ENCODE assay signal across 11 mouse cellular contexts in the genomic region with DNA sequence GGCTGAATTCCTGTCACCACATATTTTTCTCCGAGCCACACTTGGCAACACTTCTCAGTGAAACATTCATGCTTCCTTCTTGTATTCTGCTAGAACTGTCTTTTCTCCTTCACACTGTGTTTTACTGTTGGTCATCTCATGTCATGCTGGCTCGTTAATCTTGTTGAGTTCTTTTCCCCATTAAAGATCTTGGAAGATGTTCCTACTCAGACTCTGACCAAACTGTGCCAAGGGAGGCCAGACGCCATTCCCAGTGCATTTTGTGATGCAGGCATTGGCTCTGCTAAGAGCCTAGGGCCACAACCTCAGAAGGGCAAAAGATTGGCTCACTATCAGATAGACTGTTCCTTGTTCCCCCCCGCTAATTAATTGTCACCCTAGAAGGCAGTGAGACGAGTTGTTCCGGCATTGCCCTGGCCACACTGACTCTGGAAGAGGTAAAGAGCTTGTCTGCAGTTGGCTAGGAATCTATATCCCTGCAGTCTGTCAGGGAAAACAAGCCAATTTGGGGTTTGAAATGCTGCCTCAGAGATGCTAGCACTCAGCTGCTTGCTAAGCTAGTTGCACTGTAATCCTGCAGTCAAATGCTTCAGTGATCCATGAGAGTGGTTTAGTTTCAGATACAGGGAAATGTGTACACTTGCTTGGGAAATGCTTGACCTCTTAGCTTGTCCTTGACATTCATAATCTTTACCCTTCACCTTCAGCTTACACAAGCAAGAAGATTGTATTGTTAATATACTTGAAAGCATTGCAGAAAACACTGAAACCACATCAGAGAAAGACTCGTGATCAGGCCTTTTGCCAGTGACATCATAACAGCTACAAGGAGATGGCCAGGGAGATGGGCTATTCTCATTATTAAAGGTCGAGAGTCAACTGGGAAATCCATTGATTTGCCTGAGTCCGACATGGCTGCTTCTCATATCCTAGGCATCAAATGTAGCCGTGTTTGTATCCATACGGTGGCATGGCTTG.
DNase-seq lines count a peak whose midpoint lies in the region; ATAC-seq and TF ChIP-seq lines count a peak whose summit lies in the region.
"Had no signal": no experiment of that assay in that cellular context is flagged by ENCODE, and none has a peak within 500 bp of the region (broad histone marks: within the 10 kb centered on the region; RNA-seq: fewer than 3 reads in every experiment).

No protein-coding gene starts in this region.

- WGBS in hindbrain, embryonic 13.5 days: 79% methylated on average over 11 of the region's 11 CpGs
- WGBS in hindbrain, embryonic 11.5 days: 85% methylated on average over 11 of the region's 11 CpGs
- WGBS in stomach, postnatal 0 days: 63% methylated on average over 11 of the region's 11 CpGs
- 86% methylated on average over 11 of the region's 11 CpGs for WGBS in limb, embryonic 10.5 days

- no peak for TF ChIP-seq POLR2A in cortical plate, adult 2 months (IDR thresholded peaks at IDR 0.05; ENCODE audit: extremely low read depth, insufficient read depth, low read length)

- TF ChIP-seq EP300 in stomach, postnatal 0 days (optimal IDR thresholded peaks at IDR 0.05): no peak

- no peak overlapping the region for H3K9ac ChIP-seq in hindbrain, embryonic 13.5 days
- no peak overlapping the region for H3K9ac ChIP-seq in hindbrain, embryonic 11.5 days (ENCODE audit: low read depth, low read length)
- H3K9ac ChIP-seq in stomach, postnatal 0 days (ENCODE audit: low read length): no peak overlapping the region
- H3K9ac ChIP-seq: limb, embryonic 13.5 days had no signal

- H3K27ac ChIP-seq in hindbrain, embryonic 13.5 days: peak overlapping the region; percentile 67; the same call in 1 of the 2 replicates
- no peak overlapping the region for H3K27ac ChIP-seq in hindbrain, embryonic 11.5 days (ENCODE audit: low read depth, low read length)
- 0 out of 2 replicates have a peak overlapping the region, but pooled peaks have one; percentile 45 for H3K27ac ChIP-seq in cortical plate, adult 2 months (ENCODE audit: insufficient read depth, low read length)
- peak overlapping the region; percentile 58 for H3K27ac ChIP-seq in stomach, postnatal 0 days (replicated peaks)
- no peak overlapping the region for H3K27ac ChIP-seq in limb, embryonic 10.5 days
- H3K27ac ChIP-seq: limb, embryonic 13.5 days had no signal

- no peak for DNase-seq in hindbrain, embryonic 11.5 days (ENCODE audit: low spot score)
- peak; percentile 10 for DNase-seq in retina, postnatal 1 day
- DNase-seq in retina, embryonic 14.5 days (ENCODE audit: low spot score): no peak
- DNase-seq in stomach, postnatal 0 days (ENCODE audit: low spot score): no peak
- DNase-seq in limb, embryonic 10.5 days (ENCODE audit: low spot score): no peak
- DNase-seq in frontal cortex, adult 2 months (ENCODE audit: extremely low spot score in 1 of 2, low spot score in 1 of 2): no peak
- DNase-seq: thymus, postnatal 4 days had no signal

- no peak overlapping the region for H3K4me3 ChIP-seq in hindbrain, embryonic 13.5 days
- no peak overlapping the region for H3K4me3 ChIP-seq in hindbrain, embryonic 11.5 days (ENCODE audit: low read depth, low read length)
- no peak overlapping the region for H3K4me3 ChIP-seq in cortical plate, adult 2 months (ENCODE audit: insufficient read depth, low read length)
- no peak overlapping the region for H3K4me3 ChIP-seq in stomach, postnatal 0 days (ENCODE audit: low read depth, low read length)
- no peak overlapping the region for H3K4me3 ChIP-seq in limb, embryonic 10.5 days
- H3K4me3 ChIP-seq: erythroblast, embryonic 14.5 days; limb, embryonic 13.5 days had no signal

- TF ChIP-seq CTCF in cortical plate, adult 2 months (IDR thresholded peaks at IDR 0.05; ENCODE audit: extremely low read depth, insufficient read depth, low read length): no peak
- no peak for TF ChIP-seq CTCF in stomach, postnatal 0 days (IDR thresholded peaks at IDR 0.05; ENCODE audit: low read depth)

- no peaks in the 10 kb centered on the region for H3K27me3 ChIP-seq in hindbrain, embryonic 13.5 days
- H3K27me3 ChIP-seq in hindbrain, embryonic 11.5 days (ENCODE audit: control insufficient read depth, insufficient read depth, low read length): no peaks in the 10 kb centered on the region
- no peaks in the 10 kb centered on the region for H3K27me3 ChIP-seq in stomach, postnatal 0 days (ENCODE audit: control insufficient read depth, insufficient read depth, low read length)
- no peaks in the 10 kb centered on the region for H3K27me3 ChIP-seq in limb, embryonic 10.5 days (ENCODE audit: low read depth, poor library complexity, severe bottlenecking)
- H3K27me3 ChIP-seq: limb, embryonic 13.5 days had no signal

- peaks cover 44% of the 10 kb centered on the region for H3K4me1 ChIP-seq in hindbrain, embryonic 13.5 days (replicated peaks)
- no peaks in the 10 kb centered on the region for H3K4me1 ChIP-seq in hindbrain, embryonic 11.5 days (replicated peaks; ENCODE audit: control insufficient read depth, insufficient read depth, low read length)
- peaks cover 18% of the 10 kb centered on the region for H3K4me1 ChIP-seq in cortical plate, adult 2 months (ENCODE audit: control insufficient read depth, insufficient read depth, low read length)
- peaks cover 5% of the 10 kb centered on the region; the same call in 1 of the 2 replicates for H3K4me1 ChIP-seq in stomach, postnatal 0 days (replicated peaks; ENCODE audit: control insufficient read depth, insufficient read depth)
- H3K4me1 ChIP-seq in limb, embryonic 10.5 days: peaks cover 16% of the 10 kb centered on the region

- no peak for ATAC-seq in hindbrain, embryonic 13.5 days (ENCODE audit: low FRiP score)
- no peak for ATAC-seq in hindbrain, embryonic 11.5 days (ENCODE audit: low FRiP score)
- ATAC-seq in stomach, postnatal 0 days (ENCODE audit: low FRiP score, low TSS enrichment): no peak

- no peak overlapping the region for H3K4me2 ChIP-seq in hindbrain, embryonic 13.5 days
- no peak overlapping the region for H3K4me2 ChIP-seq in hindbrain, embryonic 11.5 days (replicated peaks; ENCODE audit: low read depth, low read length)
- H3K4me2 ChIP-seq in stomach, postnatal 0 days (replicated peaks; ENCODE audit: low read depth): no peak overlapping the region
- H3K4me2 ChIP-seq: limb, embryonic 13.5 days had no signal

- no peaks in the 10 kb centered on the region for H3K36me3 ChIP-seq in hindbrain, embryonic 13.5 days
- no peaks in the 10 kb centered on the region for H3K36me3 ChIP-seq in hindbrain, embryonic 11.5 days (ENCODE audit: control insufficient read depth, insufficient read depth, low read length)
- no peaks in the 10 kb centered on the region for H3K36me3 ChIP-seq in stomach, postnatal 0 days (ENCODE audit: control insufficient read depth, insufficient read depth, low read length)
- no peaks in the 10 kb centered on the region for H3K36me3 ChIP-seq in limb, embryonic 10.5 days
- H3K36me3 ChIP-seq: limb, embryonic 13.5 days had no signal

- H3K9me3 ChIP-seq in hindbrain, embryonic 13.5 days: no peaks in the 10 kb centered on the region
- no peaks in the 10 kb centered on the region for H3K9me3 ChIP-seq in hindbrain, embryonic 11.5 days (ENCODE audit: control insufficient read depth, low read length)
- H3K9me3 ChIP-seq in stomach, postnatal 0 days (ENCODE audit: control insufficient read depth, low read length): no peaks in the 10 kb centered on the region
- H3K9me3 ChIP-seq in limb, embryonic 10.5 days (replicated peaks): no peaks in the 10 kb centered on the region
- H3K9me3 ChIP-seq: limb, embryonic 13.5 days had no signal

Comparison
In these comparisons a context has a peak if more than half of its experiments do, and no peak if none do; other contexts are left out.
1. H3K27ac ChIP-seq: peak in hindbrain, embryonic 13.5 days (single experiment), cortical plate, adult 2 months (single experiment) and stomach, postnatal 0 days (single experiment); none in hindbrain, embryonic 11.5 days (single experiment) and limb, embryonic 10.5 days (single experiment).